Mouse (Mus musculus) neural tube, embryonic 14.5 days (tissue): ENCODE results near the gene Mrps15. TPM values are rescaled to one million over a fixed set of nuclear protein-coding genes. Genes with fewer than 3 reads are reported as not detected.
A peak's percentile ranks its signal among the peaks of the same experiment; 100 is the strongest.

Source experiments
- ATAC-seq: fragments of 200-750 bp; cut with Nextera tagmentation; 2 replicates; pipeline ENCODE4 v1.8.0; 2017; ENCODE audit warnings: low read depth, mild to moderate bottlenecking, moderate TSS enrichment, moderate library complexity
- H3K27ac ChIP-seq: fragments of 300-500 bp; sonication (generic); 2 replicates; pipeline ENCODE4 v1.5.1; 2014; ENCODE audit warnings: low read depth, mild to moderate bottlenecking, control low read depth, low read length, moderate library complexity, mixed read lengths
- H3K27me3 ChIP-seq: fragments of 300-500 bp; sonication (generic); 2 replicates; pipeline ENCODE4 v1.6.1; 2014; ENCODE audit warnings: low read length; ENCODE audit not compliant: control insufficient read depth, insufficient read depth
- H3K36me3 ChIP-seq: fragments of 300-500 bp; sonication (generic); 2 replicates; pipeline ENCODE4 v1.6.1; 2014; ENCODE audit warnings: low read length, mixed read lengths; ENCODE audit not compliant: control insufficient read depth, insufficient read depth
- H3K4me1 ChIP-seq: fragments of 300-500 bp; sonication (generic); 2 replicates; pipeline ENCODE4 v1.6.1; 2014; ENCODE audit warnings: low read length; ENCODE audit not compliant: control insufficient read depth, insufficient read depth
- H3K4me2 ChIP-seq: fragments of 300-500 bp; sonication (generic); 2 replicates; pipeline ENCODE4 v1.6.1; 2014; ENCODE audit warnings: mild to moderate bottlenecking, low read depth, low read length, control low read depth
- H3K4me3 ChIP-seq: fragments of 300-500 bp; sonication (generic); 2 replicates; pipeline ENCODE4 v1.5.1; 2014; ENCODE audit warnings: low read depth, low read length, control low read depth, mixed read lengths
- H3K9ac ChIP-seq: fragments of 300-500 bp; sonication (generic); replicated peaks from 2 replicates; pipeline ENCODE4 v1.6.1; 2014; ENCODE audit warnings: low read depth, mild to moderate bottlenecking, control low read depth, low read length, mixed read lengths
- H3K9me3 ChIP-seq: fragments of 300-500 bp; sonication (generic); 2 replicates; pipeline ENCODE4 v1.6.1; 2016; ENCODE audit warnings: low read length; ENCODE audit not compliant: control insufficient read depth
- WGBS: fragments of 180-500 bp; shearing (Covaris S2); extraction: QIAGEN DNeasy Blood & Tissue Kit; methylation state at CpG from one replicate; pipeline ENCODE4 v1.1.7; 2014; 5-methylcytosine and 5-hydroxymethylcytosine counted together
- polyA plus RNA-seq: library from polyadenylated mRNA; unstranded; fragments of >200 nt; fragmentation: Nextera tagmentation; extraction: Ambion mirVana; gene quantifications from 2 replicates; pipeline ENCODE4 v1.2.1, GENCODE M21; 2014

Gene Mrps15
- polyA plus RNA-seq = 127 and 137 TPM in 2 replicates

- H3K4me2 ChIP-seq = peak within 1 kb of the TSS; percentile 93
- under 1% methylated on average over 56 of the region's 56 CpGs for WGBS
- peak; percentile 95 for ATAC-seq
- peak within 1 kb of the TSS; percentile 79 for H3K4me3 ChIP-seq
- H3K9ac ChIP-seq = peak within 1 kb of the TSS; percentile 59
- no peaks in the 10 kb centered on the region for H3K9me3 ChIP-seq
- peaks cover 8% of the 10 kb centered on the region for H3K36me3 ChIP-seq
- H3K27ac ChIP-seq = peak within 1 kb of the TSS; percentile 66
- peaks cover 8% of the 10 kb centered on the region for H3K4me1 ChIP-seq
- no peaks in the 10 kb centered on the region for H3K27me3 ChIP-seq
These were observed at the start of gene Mrps15 for GRCm38 (mm10) chr4:126046851-126047585. Mrps15 (plus strand) TSS chr4:126046925.

- WGBS = 95% methylated on average over 2 of the region's 2 CpGs
- H3K4me1 ChIP-seq = no peaks in the 10 kb centered on the region
These were observed 48.9 kb upstream of the Mrps15 start for GRCm38 (mm10) chr4:125997826-125998225.

GRCm38 (mm10) chr4:126001311-126002199, 45.2 kb upstream of the Mrps15 start:
- Histone ChIP-seq H3K4me2 (no peak overlapping the region), H3K9me3 (no peaks in the 10 kb centered on the region), H3K9ac (no peak overlapping the region), H3K27me3 (no peaks in the 10 kb centered on the region), H3K4me3 (no peak overlapping the region), H3K36me3 (no peaks in the 10 kb centered on the region), H3K4me1 (no peaks in the 10 kb centered on the region), H3K27ac (no peak overlapping the region)
- WGBS = 86% methylated on average over 12 of the region's 12 CpGs
- no peak for ATAC-seq

More at GRCm38 (mm10) chr4:125997826-125998225, 48.9 kb upstream of the Mrps15 start:
- Histone ChIP-seq H3K27ac (no peak overlapping the region), H3K4me3 (no peak overlapping the region), H3K27me3 (no peaks in the 10 kb centered on the region), H3K9ac (no peak overlapping the region), H3K36me3 (no peaks in the 10 kb centered on the region), H3K9me3 (no peaks in the 10 kb centered on the region), H3K4me2 (no peak overlapping the region)
- ATAC-seq = no peak

- Histone ChIP-seq H3K4me1 (no peaks in the 10 kb centered on the region), H3K9ac (no peak overlapping the region), H3K27me3 (no peaks in the 10 kb centered on the region), H3K4me3 (no peak overlapping the region), H3K36me3 (no peaks in the 10 kb centered on the region), H3K4me2 (no peak overlapping the region), H3K9me3 (no peaks in the 10 kb centered on the region), H3K27ac (no peak overlapping the region)
- ATAC-seq = no peak
- 87% methylated on average over 7 of the region's 7 CpGs for WGBS
These were observed 28.9 kb upstream of the Mrps15 start for GRCm38 (mm10) chr4:126017676-126018332.

GRCm38 (mm10) chr4:126018966-126019538, 27.7 kb upstream of the Mrps15 start:
- 80% methylated on average over 11 of the region's 11 CpGs for WGBS
- Histone ChIP-seq H3K4me2 (no peak overlapping the region), H3K36me3 (no peaks in the 10 kb centered on the region), H3K9ac (no peak overlapping the region), H3K9me3 (no peaks in the 10 kb centered on the region), H3K4me3 (no peak overlapping the region), H3K27me3 (no peaks in the 10 kb centered on the region), H3K4me1 (no peaks in the 10 kb centered on the region), H3K27ac (no peak overlapping the region)
- no peak for ATAC-seq

GRCm38 (mm10) chr4:126024303-126024900, 22.3 kb upstream of the Mrps15 start, which contains the start of gene Csf3r:
Csf3r (plus strand) TSS chr4:126024550.
- H3K9me3 ChIP-seq = no peaks in the 10 kb centered on the region
- H3K27me3 ChIP-seq = no peaks in the 10 kb centered on the region
- WGBS = 63% methylated on average over 16 of the region's 16 CpGs
- ATAC-seq = no peak
- no peak within 1 kb of the TSS for H3K9ac ChIP-seq
- H3K4me1 ChIP-seq = no peaks in the 10 kb centered on the region
- no peak within 1 kb of the TSS for H3K4me3 ChIP-seq
- no peaks in the 10 kb centered on the region for H3K36me3 ChIP-seq
- H3K27ac ChIP-seq = no peak within 1 kb of the TSS
- H3K4me2 ChIP-seq = no peak within 1 kb of the TSS

- H3K4me2 ChIP-seq = no peak overlapping the region
- no peak overlapping the region for H3K27ac ChIP-seq
- no peaks in the 10 kb centered on the region for H3K27me3 ChIP-seq
- 82% methylated on average over 5 of the region's 5 CpGs for WGBS
- no peak overlapping the region for H3K9ac ChIP-seq
- H3K4me1 ChIP-seq = no peaks in the 10 kb centered on the region
- no peak overlapping the region for H3K4me3 ChIP-seq
- no peaks in the 10 kb centered on the region for H3K9me3 ChIP-seq
- H3K36me3 ChIP-seq = no peaks in the 10 kb centered on the region
- no peak for ATAC-seq
These were observed 20.9 kb upstream of the Mrps15 start for GRCm38 (mm10) chr4:126025801-126026200.

GRCm38 (mm10) chr4:126027980-126028379, 18.7 kb upstream of the Mrps15 start:
- no peak overlapping the region for H3K9ac ChIP-seq
- H3K27ac ChIP-seq = no peak overlapping the region
- no peak overlapping the region for H3K4me2 ChIP-seq
- no peaks in the 10 kb centered on the region for H3K9me3 ChIP-seq
- no peak overlapping the region for H3K4me3 ChIP-seq
- no peak for ATAC-seq
- no peaks in the 10 kb centered on the region for H3K4me1 ChIP-seq
- WGBS = 91% methylated on average over 3 of the region's 3 CpGs
- H3K27me3 ChIP-seq = no peaks in the 10 kb centered on the region
- H3K36me3 ChIP-seq = no peaks in the 10 kb centered on the region
